Mouse (Mus musculus): Measurements from ENCODE around the gene Smad6. TPM values are rescaled to one million over a fixed set of nuclear protein-coding genes. Genes with fewer than 3 reads are reported as not detected.

Gene Smad6
- polyA plus RNA-seq, 1 experiment: 0.62 TPM

- no peak for TF ChIP-seq TAL1 (IDR thresholded peaks at IDR 0.05; ENCODE audit: low read length)
- peak; percentile 87 for TF ChIP-seq GATA1 (IDR thresholded peaks at IDR 0.05; ENCODE audit: low read length)
- H3K4me3 ChIP-seq (replicated peaks): peak overlapping the region; percentile 61
- H3K27me3 ChIP-seq (ENCODE audit: control insufficient read depth): peaks cover 66% of the 10 kb centered on the region
- H3K36me3 ChIP-seq (ENCODE audit: control insufficient read depth): no peaks in the 10 kb centered on the region; the same call in 1 of the 2 replicates
- H3K9me3 ChIP-seq (ENCODE audit: control insufficient read depth, low read length): peaks cover 22% of the 10 kb centered on the region; the same call in 1 of the 2 replicates
- peaks cover 77% of the 10 kb centered on the region for H3K4me1 ChIP-seq (ENCODE audit: control insufficient read depth)
Observed at GRCm38 (mm10) chr9:64017861-64018793, 3.7 kb downstream of the Smad6 start.

- Histone ChIP-seq H3K4me1 (ENCODE audit: control insufficient read depth) (peaks cover 64% of the 10 kb centered on the region), H3K27me3 (ENCODE audit: control insufficient read depth) (peaks cover 56% of the 10 kb centered on the region), H3K4me3 (replicated peaks) (peak overlapping the region; percentile 61), H3K9me3 (ENCODE audit: control insufficient read depth, low read length) (peaks cover 22% of the 10 kb centered on the region; the same call in 1 of the 2 replicates), H3K36me3 (ENCODE audit: control insufficient read depth) (peaks cover 3% of the 10 kb centered on the region; the same call in 1 of the 2 replicates)
- TF ChIP-seq TAL1 (IDR thresholded peaks at IDR 0.05; ENCODE audit: low read length) (no peak), GATA1 (IDR thresholded peaks at IDR 0.05; ENCODE audit: low read length) (no peak)
Observed at GRCm38 (mm10) chr9:64016648-64017400, 5.0 kb downstream of the Smad6 start.

DNA sequence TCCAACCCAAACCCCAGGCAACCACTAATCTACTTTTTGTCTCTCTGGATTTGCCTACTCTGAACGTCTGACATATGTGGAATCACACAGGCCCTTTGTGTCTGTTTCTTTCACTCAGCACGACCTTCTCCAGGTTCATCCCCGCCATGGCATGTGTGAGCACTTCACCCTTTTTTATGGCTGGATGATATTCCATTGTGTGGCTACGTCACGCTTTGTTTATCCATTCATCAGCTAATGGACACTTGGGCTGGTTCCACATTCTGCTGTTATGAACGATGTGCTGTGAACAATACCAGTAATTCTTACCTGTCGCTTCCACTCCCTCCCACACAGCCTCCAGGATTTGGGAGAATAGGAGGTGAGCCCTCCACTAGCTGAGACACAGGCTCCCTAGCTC lies 5.8 kb downstream of the Smad6 start:
- peaks cover 56% of the 10 kb centered on the region for H3K4me1 ChIP-seq (ENCODE audit: control insufficient read depth)
- TF ChIP-seq GATA1 (IDR thresholded peaks at IDR 0.05; ENCODE audit: low read length): no peak
- no peak for TF ChIP-seq TAL1 (IDR thresholded peaks at IDR 0.05; ENCODE audit: low read length)
- H3K27me3 ChIP-seq (ENCODE audit: control insufficient read depth): peaks cover 48% of the 10 kb centered on the region
- H3K4me3 ChIP-seq (replicated peaks): no peak overlapping the region
- H3K36me3 ChIP-seq (ENCODE audit: control insufficient read depth): peaks cover 7% of the 10 kb centered on the region
- H3K9me3 ChIP-seq (ENCODE audit: control insufficient read depth, low read length): peaks cover 27% of the 10 kb centered on the region

- Histone ChIP-seq H3K27me3 (ENCODE audit: control insufficient read depth) (peaks cover 35% of the 10 kb centered on the region), H3K4me1 (ENCODE audit: control insufficient read depth) (peaks cover 44% of the 10 kb centered on the region)
- TF ChIP-seq TAL1 (IDR thresholded peaks at IDR 0.05; ENCODE audit: low read length): no peak
- no peak for TF ChIP-seq GATA1 (IDR thresholded peaks at IDR 0.05; ENCODE audit: low read length)
Observed at GRCm38 (mm10) chr9:64014801-64015200, 7.1 kb downstream of the Smad6 start.

GRCm38 (mm10) chr9:64011356-64011755 lies 10.5 kb downstream of the Smad6 start:
- peaks cover 8% of the 10 kb centered on the region for H3K9me3 ChIP-seq (ENCODE audit: control insufficient read depth, low read length)
- H3K27me3 ChIP-seq (ENCODE audit: control insufficient read depth): peaks cover 6% of the 10 kb centered on the region
- peaks cover 7% of the 10 kb centered on the region for H3K36me3 ChIP-seq (ENCODE audit: control insufficient read depth)
- no peak overlapping the region for H3K4me3 ChIP-seq (replicated peaks)
- peaks cover 10% of the 10 kb centered on the region for H3K4me1 ChIP-seq (ENCODE audit: control insufficient read depth)
- TF ChIP-seq GATA1 (IDR thresholded peaks at IDR 0.05; ENCODE audit: low read length) (no peak), TAL1 (IDR thresholded peaks at IDR 0.05; ENCODE audit: low read length) (no peak)

More at GRCm38 (mm10) chr9:64014801-64015200, 7.1 kb downstream of the Smad6 start:
- Histone ChIP-seq H3K36me3 (ENCODE audit: control insufficient read depth) (peaks cover 7% of the 10 kb centered on the region), H3K9me3 (ENCODE audit: control insufficient read depth, low read length) (peaks cover 16% of the 10 kb centered on the region), H3K4me3 (replicated peaks) (no peak overlapping the region)

GRCm38 (mm10) chr9:64002981-64003380 lies 18.9 kb downstream of the Smad6 start:
- TF ChIP-seq TAL1 (IDR thresholded peaks at IDR 0.05; ENCODE audit: low read length) (no peak), GATA1 (IDR thresholded peaks at IDR 0.05; ENCODE audit: low read length) (no peak)
- Histone ChIP-seq H3K27me3 (ENCODE audit: control insufficient read depth) (0 out of 2 replicates have a peak, but pooled peaks cover 2% of the 10 kb centered on the region), H3K4me3 (replicated peaks) (no peak overlapping the region), H3K9me3 (ENCODE audit: control insufficient read depth, low read length) (no peaks in the 10 kb centered on the region), H3K4me1 (ENCODE audit: control insufficient read depth) (peaks cover 14% of the 10 kb centered on the region), H3K36me3 (ENCODE audit: control insufficient read depth) (peaks cover 4% of the 10 kb centered on the region; the same call in 1 of the 2 replicates)

- TF ChIP-seq TAL1 (IDR thresholded peaks at IDR 0.05; ENCODE audit: low read length) (no peak), GATA1 (IDR thresholded peaks at IDR 0.05; ENCODE audit: low read length) (no peak)
Observed at GRCm38 (mm10) chr9:64001081-64001480, 20.8 kb downstream of the Smad6 start.

GRCm38 (mm10) chr9:64000085-64000484 lies 21.8 kb downstream of the Smad6 start:
- Histone ChIP-seq H3K9me3 (ENCODE audit: control insufficient read depth, low read length) (no peaks in the 10 kb centered on the region), H3K4me3 (replicated peaks) (no peak overlapping the region), H3K4me1 (ENCODE audit: control insufficient read depth) (peaks cover 14% of the 10 kb centered on the region), H3K27me3 (ENCODE audit: control insufficient read depth) (no peaks in the 10 kb centered on the region), H3K36me3 (ENCODE audit: control insufficient read depth) (peaks cover 3% of the 10 kb centered on the region; the same call in 1 of the 2 replicates)
- no peak for TF ChIP-seq GATA1 (IDR thresholded peaks at IDR 0.05; ENCODE audit: low read length)
- TF ChIP-seq TAL1 (IDR thresholded peaks at IDR 0.05; ENCODE audit: low read length): no peak

More at GRCm38 (mm10) chr9:64001081-64001480, 20.8 kb downstream of the Smad6 start:
- Histone ChIP-seq H3K4me3 (replicated peaks) (no peak overlapping the region), H3K4me1 (ENCODE audit: control insufficient read depth) (peaks cover 14% of the 10 kb centered on the region), H3K36me3 (ENCODE audit: control insufficient read depth) (peaks cover 4% of the 10 kb centered on the region; the same call in 1 of the 2 replicates), H3K9me3 (ENCODE audit: control insufficient read depth, low read length) (no peaks in the 10 kb centered on the region), H3K27me3 (ENCODE audit: control insufficient read depth) (0 out of 2 replicates have a peak, but pooled peaks cover 2% of the 10 kb centered on the region)

Measured in erythroblast, embryonic 14.5 days (primary cell).